Mouse (Mus musculus) neural tube, embryonic 10.5 days (tissue): ENCODE data around the gene Ern1.
"Not testable (repeated sequence)": the region's sequence is repeated elsewhere in the genome, so short reads cannot be mapped to it uniquely, and the experiment has no call there.

Experiments
- DNase-seq: peaks from one replicate; pipeline ENCODE4 v3.0.0-alpha.2; 2017; ENCODE audit warnings: low spot score; ENCODE audit errors: extremely low spot score

Gene Ern1

DNA sequence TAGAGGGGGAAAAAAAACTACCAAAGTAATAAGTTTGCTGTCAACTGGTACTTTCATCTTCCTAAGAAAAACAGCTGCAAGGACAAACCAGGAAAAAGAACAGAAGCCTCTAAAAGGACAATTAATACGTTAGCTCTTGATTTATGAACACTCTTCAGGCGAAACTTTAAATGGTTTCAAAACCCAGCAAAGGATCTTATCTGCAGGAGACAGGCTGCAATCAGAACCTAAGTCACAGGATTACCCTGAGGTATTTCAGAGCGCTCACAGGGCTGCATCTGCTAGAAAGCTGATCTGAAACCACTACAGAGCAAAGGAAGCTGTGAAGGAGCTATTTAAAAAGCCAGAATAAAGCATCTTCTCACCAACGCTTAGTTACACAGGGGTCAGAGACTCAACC, 6.0 kb downstream of the Ern1 start:
- no peak for DNase-seq

DNA sequence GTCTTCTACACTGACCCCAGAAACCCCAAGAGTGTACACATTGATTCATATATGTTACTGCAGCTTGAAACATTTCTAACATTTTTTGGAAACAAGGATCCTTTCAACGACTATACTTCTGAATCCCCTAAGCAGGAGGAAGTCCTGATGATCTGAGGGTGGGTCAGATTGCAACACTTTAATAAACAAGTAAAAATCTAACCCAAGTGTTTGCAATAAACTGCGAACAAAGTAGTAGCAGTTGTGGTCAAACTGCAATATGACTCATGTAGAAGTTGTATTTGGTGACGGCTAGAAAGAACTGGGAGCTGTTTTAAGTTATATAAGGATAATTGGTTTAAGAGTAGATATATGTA, 7.1 kb downstream of the Ern1 start:
- DNase-seq, result no peak

GRCm38 (mm10) chr11:106479619-106480529, 7.8 kb downstream of the Ern1 start:
- DNase-seq, result no peak

DNA sequence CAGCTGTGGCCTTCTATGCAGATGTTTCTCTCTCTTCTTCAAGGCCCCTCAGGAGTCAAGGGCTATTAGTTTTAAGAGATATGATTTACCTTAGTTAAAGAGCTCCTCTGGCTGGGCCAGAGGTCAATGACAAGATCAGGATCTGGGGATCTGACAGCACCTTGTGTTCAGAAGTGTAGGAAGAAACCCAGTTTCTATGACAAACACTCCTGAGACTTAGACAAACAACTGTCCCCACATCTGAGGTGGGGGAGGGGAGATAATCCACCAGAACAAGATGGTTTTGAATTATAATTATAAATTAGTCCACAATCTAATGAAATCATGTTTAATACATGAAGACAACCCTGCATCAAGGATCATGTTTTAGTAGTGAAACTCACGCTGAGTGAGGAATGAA, 8.9 kb downstream of the Ern1 start:
- DNase-seq, result no peak

- no peak for DNase-seq
These were observed 10.0 kb downstream of the Ern1 start for GRCm38 (mm10) chr11:106477505-106478160.

GRCm38 (mm10) chr11:106475309-106475708, 12.3 kb downstream of the Ern1 start:
- no peak for DNase-seq

DNA sequence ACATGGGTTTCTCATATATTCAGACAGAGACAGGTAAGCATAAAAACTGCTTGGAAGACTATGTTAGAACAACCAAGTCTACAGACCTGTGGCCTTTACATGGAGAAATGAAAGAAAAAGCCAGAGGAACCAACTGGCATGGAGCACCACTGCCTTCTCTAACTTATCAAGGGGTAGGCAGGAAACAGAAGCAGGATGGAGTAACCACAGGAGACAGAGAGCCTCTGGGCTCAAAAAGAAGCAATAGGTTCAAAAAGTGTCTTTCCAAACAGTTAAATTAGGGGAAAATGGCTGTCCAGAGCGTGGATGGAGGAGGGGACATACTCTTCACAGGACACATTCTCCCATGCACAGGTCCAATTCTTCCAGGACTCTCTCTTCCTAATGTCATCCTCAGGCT, 16.0 kb downstream of the Ern1 start:
- DNase-seq, result no peak

DNA sequence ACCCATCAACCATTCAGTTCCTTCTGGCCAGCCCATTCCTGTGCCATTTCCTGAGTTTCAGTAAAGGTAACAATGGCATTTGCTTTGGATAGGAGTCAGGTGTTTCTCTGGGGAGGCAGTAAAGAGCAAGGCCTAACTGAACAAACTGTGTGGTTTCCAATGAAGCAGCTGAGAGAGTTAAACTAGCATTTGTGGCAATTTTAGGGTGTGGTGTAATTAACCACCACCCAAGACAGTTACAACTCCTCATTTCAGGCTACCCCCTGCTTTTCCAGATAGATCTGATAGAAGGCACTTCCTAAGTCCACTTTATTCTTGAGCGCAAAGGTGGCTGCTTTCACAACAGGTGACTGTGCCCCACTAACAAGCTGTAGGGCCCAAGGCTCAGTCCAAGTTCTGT, 19.1 kb downstream of the Ern1 start:
- DNase-seq, result no peak

GRCm38 (mm10) chr11:106465932-106466331, 21.7 kb downstream of the Ern1 start:
- no peak for DNase-seq

DNA sequence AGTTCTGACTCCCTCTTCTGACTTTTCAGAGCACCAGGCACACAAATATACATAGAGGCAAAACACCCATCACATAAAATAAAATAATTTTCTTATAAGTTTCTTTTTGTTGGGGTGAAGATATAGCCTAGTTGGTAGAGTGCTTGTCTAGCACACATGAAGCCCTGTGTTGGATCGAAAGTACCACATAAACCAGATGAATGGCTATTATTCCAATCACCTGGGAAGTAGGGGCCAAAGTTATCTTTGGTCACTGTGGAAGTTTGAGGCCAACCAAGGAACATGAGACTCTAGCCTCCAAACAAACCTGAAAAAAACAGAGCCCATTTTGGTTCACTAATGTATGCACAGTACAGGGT, 22.1 kb downstream of the Ern1 start:
- DNase-seq, result no peak

GRCm38 (mm10) chr11:106464681-106465544, 22.7 kb downstream of the Ern1 start:
- no peak for DNase-seq

GRCm38 (mm10) chr11:106463845-106464244, 23.8 kb downstream of the Ern1 start:
- DNase-seq, result no peak

DNA sequence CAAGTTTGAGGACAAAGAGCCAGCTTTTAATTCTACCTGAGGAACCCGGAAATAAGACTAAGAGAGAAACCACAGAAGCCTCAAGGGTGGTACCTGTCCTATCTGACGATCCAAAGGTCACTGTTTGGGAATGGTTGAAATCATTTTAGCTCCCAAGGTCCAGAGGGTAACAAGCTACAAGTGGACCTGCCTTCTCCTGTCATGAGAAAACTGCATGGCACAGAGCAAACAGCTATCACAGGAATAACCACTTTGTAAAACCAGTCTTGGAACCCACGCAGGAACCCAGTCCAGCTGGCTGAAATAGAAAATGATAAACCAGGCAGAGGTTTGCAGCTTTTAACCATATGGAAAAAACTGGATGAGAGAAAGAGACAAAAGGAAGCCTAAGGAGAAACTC, 25.3 kb downstream of the Ern1 start:
- no peak for DNase-seq

DNA sequence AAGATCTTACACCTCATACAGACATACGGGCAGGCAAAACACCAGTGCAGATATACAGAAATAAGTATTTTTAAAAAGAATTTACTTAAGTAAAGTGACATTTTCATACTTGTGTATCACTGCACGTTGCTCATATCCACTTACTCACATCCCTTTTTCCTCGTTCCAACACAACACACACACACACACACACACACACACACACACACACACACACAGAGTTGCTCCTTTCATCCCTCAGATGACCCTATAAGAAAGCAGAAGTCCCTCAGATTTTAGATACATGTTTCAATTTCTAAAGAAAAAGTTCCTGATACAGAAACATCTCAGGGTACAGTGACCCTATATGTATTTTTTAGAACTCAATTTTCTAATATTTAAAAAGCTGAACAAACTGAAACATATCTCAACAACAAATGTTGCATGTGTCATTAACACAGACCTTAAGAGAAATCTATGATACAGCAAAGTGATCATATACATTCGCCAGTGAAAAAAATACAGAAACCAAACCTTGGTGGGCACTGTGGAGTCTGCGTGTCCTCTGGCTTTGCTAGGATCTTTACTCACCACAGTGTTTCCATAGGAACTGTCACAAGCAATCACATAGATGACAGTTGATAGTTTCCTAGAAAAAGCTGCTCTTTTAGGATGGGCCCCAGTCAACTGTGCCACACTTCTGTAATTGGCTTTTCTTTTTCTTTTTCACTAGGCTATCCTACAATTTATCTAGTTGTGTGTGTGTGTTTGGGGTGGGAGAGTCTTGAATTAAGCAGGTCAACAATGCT, 26.3 kb downstream of the Ern1 start:
- no peak for DNase-seq

DNA sequence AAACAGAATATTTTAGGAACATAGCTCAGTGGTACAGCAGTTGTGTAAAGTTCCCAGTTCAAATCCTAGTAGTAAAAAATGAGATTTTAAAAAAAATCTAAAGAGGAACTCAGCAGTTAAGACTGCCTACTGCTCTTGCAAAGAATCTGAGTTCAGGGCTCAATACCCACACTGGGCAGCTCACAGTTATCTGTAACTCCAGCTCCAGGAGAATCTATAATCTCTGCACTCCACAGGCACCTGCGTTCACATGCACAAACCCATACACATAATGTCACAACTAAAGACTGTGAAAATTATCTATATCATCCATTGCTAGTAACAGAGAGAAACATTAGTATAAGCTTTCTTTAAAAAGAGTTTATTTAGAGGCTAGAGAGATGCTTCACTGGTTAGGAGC, 27.0 kb downstream of the Ern1 start:
- no peak for DNase-seq

DNA sequence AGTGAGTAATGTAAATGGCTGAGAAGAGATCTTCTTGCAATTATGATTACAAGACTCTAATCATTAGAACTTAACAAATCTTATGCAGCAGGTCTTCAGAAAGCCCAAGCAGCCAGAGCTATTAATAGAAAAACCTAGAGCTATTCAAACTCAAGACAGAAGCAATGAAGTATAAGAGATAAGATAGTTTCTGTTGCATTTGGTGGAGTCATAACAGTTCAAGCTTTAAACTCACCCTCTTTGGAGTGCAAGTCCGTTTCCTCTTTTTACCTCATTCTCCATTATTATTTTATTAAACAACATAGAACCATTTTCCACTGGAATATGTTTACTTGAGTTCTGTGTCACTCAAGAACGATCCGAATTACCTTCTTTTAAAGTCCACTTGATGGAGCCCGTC, 29.1 kb downstream of the Ern1 start:
- no peak for DNase-seq

GRCm38 (mm10) chr11:106443646-106444045, 44.0 kb downstream of the Ern1 start:
- DNase-seq, result no peak

GRCm38 (mm10) chr11:106442564-106442963, 45.1 kb downstream of the Ern1 start:
- DNase-seq, result not testable (repeated sequence)

DNA sequence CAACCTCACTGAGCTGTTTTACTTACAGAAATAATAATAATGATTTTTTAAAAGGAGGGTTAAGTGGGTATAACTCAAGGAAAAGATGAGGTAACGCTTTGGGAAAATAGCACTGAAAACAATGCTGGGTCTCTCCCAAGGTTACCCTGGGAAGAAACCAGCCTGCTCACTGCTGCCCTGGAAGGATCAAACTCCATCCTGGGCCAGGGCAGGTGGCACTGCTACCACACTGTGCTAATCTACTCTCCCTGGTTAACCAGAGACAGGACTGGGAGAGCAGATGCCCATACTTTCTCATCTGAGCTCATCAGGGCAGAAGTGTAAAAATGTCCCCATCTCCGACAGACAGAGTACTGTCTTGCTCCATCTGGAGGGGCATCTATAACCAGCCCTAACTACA, 47.3 kb downstream of the Ern1 start:
- DNase-seq, result no peak

DNA sequence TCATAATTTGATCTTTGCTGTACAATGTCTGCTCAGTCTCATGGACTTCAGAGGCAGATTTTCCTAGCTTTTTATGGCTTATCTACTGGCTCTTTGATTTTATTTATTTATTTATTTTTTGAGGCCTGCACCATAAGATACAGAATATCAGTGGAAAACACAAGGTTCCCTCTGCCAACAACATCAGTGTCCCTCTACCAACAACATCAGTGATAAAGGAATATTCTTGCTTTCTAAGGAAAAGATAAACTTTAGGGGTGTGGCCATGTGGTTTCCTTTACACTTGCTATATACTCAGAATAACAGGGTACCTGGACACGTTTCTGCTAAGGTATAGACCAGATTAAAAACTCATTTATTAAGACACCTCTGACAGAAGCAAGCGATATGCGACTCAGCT, 48.3 kb downstream of the Ern1 start:
- no peak for DNase-seq

DNA sequence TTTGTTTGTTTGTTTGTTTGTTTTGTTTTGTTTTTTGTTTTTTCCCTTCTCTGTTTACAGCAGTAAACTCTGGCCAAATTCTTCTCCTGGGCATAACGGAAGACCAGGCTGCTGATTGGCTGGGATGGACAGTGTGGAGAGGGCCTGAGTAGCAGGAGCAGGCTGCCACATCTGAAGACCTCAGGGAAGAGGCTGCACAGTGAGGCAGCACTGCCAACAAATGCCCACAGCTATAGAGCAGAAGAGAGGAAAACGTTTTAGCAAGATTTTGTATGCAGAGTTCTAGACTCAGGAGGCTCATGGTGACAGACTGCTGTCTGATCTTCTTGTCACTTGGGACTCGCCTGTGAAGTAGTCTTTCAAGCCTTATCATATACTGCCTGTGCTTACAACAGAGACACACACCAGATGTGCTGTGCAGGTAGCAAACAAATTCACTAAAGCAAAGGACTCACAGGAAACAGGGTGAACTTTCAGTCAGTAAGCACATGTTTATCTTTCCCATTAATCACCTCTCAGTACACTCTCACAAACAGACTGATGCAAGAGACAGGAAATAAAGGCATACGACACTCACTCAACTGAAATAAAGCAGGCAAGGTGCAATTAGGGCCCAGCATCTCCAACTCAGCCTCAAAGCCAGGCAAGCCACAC, 49.0 kb downstream of the Ern1 start:
- DNase-seq, result no peak
